Mouse (Mus musculus) myocyte (in vitro differentiated cells): ENCODE data around the gene Tdp1.

Source experiments
- E2F4 ChIP-seq: IDR thresholded peaks from one replicate; pipeline ENCODE4 v1.6.1; 2011; ENCODE audit warnings: mild to moderate bottlenecking, control low read depth, moderate library complexity; ENCODE audit not compliant: insufficient read depth
- MAX ChIP-seq: IDR thresholded peaks from one replicate; pipeline ENCODE4 v1.6.1; 2011; ENCODE audit warnings: low read depth, mild to moderate bottlenecking, control low read depth
- POLR2A ChIP-seq: IDR thresholded peaks from one replicate; pipeline ENCODE4 v1.6.1; 2011; ENCODE audit warnings: low read depth, mild to moderate bottlenecking, control low read depth, moderate library complexity; ENCODE audit not compliant: insufficient read length
- POLR2AphosphoS2 ChIP-seq: IDR thresholded peaks from one replicate; pipeline ENCODE4 v1.6.1; 2011; ENCODE audit warnings: low read depth, control low read depth; ENCODE audit not compliant: insufficient read length
- REST ChIP-seq: IDR thresholded peaks from one replicate; pipeline ENCODE4 v1.6.1; 2011; ENCODE audit warnings: mild to moderate bottlenecking, control low read depth, moderate library complexity; ENCODE audit not compliant: insufficient read depth, insufficient read length
- TCF12 ChIP-seq: IDR thresholded peaks from one replicate; pipeline ENCODE4 v1.6.1; 2011; ENCODE audit warnings: mild to moderate bottlenecking, control low read depth; ENCODE audit not compliant: poor library complexity, insufficient read depth, severe bottlenecking
- USF1 ChIP-seq: IDR thresholded peaks from one replicate; pipeline ENCODE4 v1.6.1; 2011; ENCODE audit warnings: low read depth, mild to moderate bottlenecking, control low read depth, moderate library complexity

GRCm38 (mm10) chr12:99966881-99967363 is 82.6 kb downstream of the Tdp1 start:
- TF ChIP-seq USF1 (no peak), POLR2A (no peak), REST (no peak), TCF12 (no peak), E2F4 (no peak), POLR2AphosphoS2 (no peak), MAX (no peak)
